Mouse (Mus musculus) myocyte (in vitro differentiated cells): ENCODE measurements around the gene Bpifb4. TPM values are rescaled to one million over a fixed set of nuclear protein-coding genes. Genes with fewer than 3 reads are reported as not detected.

ENCODE experiments used
- H3K27me3 ChIP-seq: one replicate; pipeline ENCODE4 v1.6.1; 2011; ENCODE audit not compliant: control insufficient read depth, insufficient read depth, insufficient read length
- H3K36me3 ChIP-seq: one replicate; pipeline ENCODE4 v1.6.1; 2011; ENCODE audit not compliant: control insufficient read depth, insufficient read depth
- H3K4me2 ChIP-seq: one replicate; pipeline ENCODE4 v1.6.1; 2011; ENCODE audit warnings: low read depth, control low read depth
- H3K4me3 ChIP-seq: one replicate; pipeline ENCODE4 v1.5.1; 2011; ENCODE audit warnings: mild to moderate bottlenecking, control low read depth, moderate library complexity
- H3K79me2 ChIP-seq: one replicate; pipeline ENCODE4 v1.6.1; 2011; ENCODE audit not compliant: control insufficient read depth, insufficient read depth
- H3ac ChIP-seq: one replicate; pipeline ENCODE4 v1.6.1; 2011; ENCODE audit not compliant: control insufficient read depth, insufficient read length
- CEBPB ChIP-seq: IDR thresholded peaks from 2 replicates; pipeline ENCODE4 v1.6.1; 2011; ENCODE audit warnings: mild to moderate bottlenecking, moderate library complexity; ENCODE audit not compliant: poor library complexity, insufficient read depth, severe bottlenecking
- E2F4 ChIP-seq: IDR thresholded peaks from one replicate; pipeline ENCODE4 v1.6.1; 2011; ENCODE audit warnings: mild to moderate bottlenecking, control low read depth, moderate library complexity; ENCODE audit not compliant: insufficient read depth
- MAX ChIP-seq: IDR thresholded peaks from one replicate; pipeline ENCODE4 v1.6.1; 2011; ENCODE audit warnings: low read depth, mild to moderate bottlenecking, control low read depth
- MYOD1 ChIP-seq, 3 experiments: IDR thresholded peaks; one replicate each; pipeline ENCODE4 v1.6.1; 2011; ENCODE audit warnings: control low read depth in 2 of 3, low read depth in 2 of 3, mild to moderate bottlenecking in 2 of 3, moderate library complexity in 1 of 3; ENCODE audit not compliant: insufficient read length in 2 of 3, control insufficient read depth in 1 of 3
- MYOG ChIP-seq, 3 experiments: IDR thresholded peaks; one replicate each; pipeline ENCODE4 v1.6.1; 2011; ENCODE audit warnings: control low read depth in 2 of 3, low read depth in 2 of 3, mild to moderate bottlenecking in 2 of 3; ENCODE audit not compliant: insufficient read length in 2 of 3, control insufficient read depth in 1 of 3, insufficient read depth in 1 of 3
- POLR2A ChIP-seq: IDR thresholded peaks from one replicate; pipeline ENCODE4 v1.6.1; 2011; ENCODE audit warnings: low read depth, mild to moderate bottlenecking, control low read depth, moderate library complexity; ENCODE audit not compliant: insufficient read length
- POLR2AphosphoS2 ChIP-seq: IDR thresholded peaks from one replicate; pipeline ENCODE4 v1.6.1; 2011; ENCODE audit warnings: low read depth, control low read depth; ENCODE audit not compliant: insufficient read length
- REST ChIP-seq: IDR thresholded peaks from one replicate; pipeline ENCODE4 v1.6.1; 2011; ENCODE audit warnings: mild to moderate bottlenecking, control low read depth, moderate library complexity; ENCODE audit not compliant: insufficient read depth, insufficient read length
- SRF ChIP-seq: IDR thresholded peaks from one replicate; pipeline ENCODE4 v1.6.1; 2011; ENCODE audit warnings: low read depth; ENCODE audit not compliant: control insufficient read depth, insufficient read length
- TCF12 ChIP-seq: IDR thresholded peaks from one replicate; pipeline ENCODE4 v1.6.1; 2011; ENCODE audit warnings: mild to moderate bottlenecking, control low read depth; ENCODE audit not compliant: poor library complexity, insufficient read depth, severe bottlenecking
- TCF3 ChIP-seq: IDR thresholded peaks from one replicate; pipeline ENCODE4 v1.6.1; 2011; ENCODE audit warnings: low read depth, control low read depth; ENCODE audit not compliant: insufficient read length
- USF1 ChIP-seq: IDR thresholded peaks from one replicate; pipeline ENCODE4 v1.6.1; 2011; ENCODE audit warnings: low read depth, mild to moderate bottlenecking, control low read depth, moderate library complexity
- polyA plus RNA-seq: library from polyadenylated mRNA; unstranded; fragments of >200 nt; fragmentation: generic; extraction: Trizol; gene quantifications from one replicate; pipeline ENCODE4 v1.2.1, GENCODE M21; 2012; ENCODE audit warnings: missing spikeins

Gene Bpifb4
- polyA plus RNA-seq, 1 experiment, result not detected

DNA sequence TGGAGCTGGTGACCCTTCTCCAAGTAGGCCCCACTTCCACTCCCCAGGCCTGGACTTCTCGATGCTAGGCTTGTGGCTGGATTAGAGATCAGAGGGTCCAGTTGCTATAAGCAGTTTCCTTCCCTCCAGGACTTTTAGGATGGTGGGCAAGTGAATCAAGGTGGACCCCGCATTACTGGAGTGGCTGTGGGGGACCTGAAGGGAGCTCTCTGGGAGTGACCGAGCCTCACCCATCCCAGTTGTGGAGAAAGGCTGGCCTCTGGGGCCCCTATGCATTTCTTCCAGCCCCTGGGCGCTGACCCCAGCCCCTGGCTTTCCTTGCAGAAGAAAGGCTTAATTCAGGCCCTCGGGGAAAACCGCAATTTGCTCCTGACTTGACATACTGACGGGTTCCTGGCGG is 20.1 kb upstream of the Bpifb4 start, which contains the start of gene Bpifb3:
Gene Bpifb3 (plus strand): TSS at position 301 of the 400 bp plus-strand sequence.
- TF ChIP-seq REST (no peak), MYOD1 (IDR thresholded peaks at IDR 0.05; ENCODE audit: control insufficient read depth in 1 of 3, insufficient read length in 2 of 3, low read depth in 2 of 3) (no peak), E2F4 (no peak), TCF3 (no peak), USF1 (no peak), POLR2AphosphoS2 (no peak), POLR2A (no peak)
- Histone ChIP-seq H3K79me2 (no peaks in the 10 kb centered on the region), H3K36me3 (no peaks in the 10 kb centered on the region), H3K27me3 (no peaks in the 10 kb centered on the region), H3K4me2 (no peak within 1 kb of the TSS), H3K4me3 (no peak within 1 kb of the TSS), H3ac (no peak within 1 kb of the TSS)

DNA sequence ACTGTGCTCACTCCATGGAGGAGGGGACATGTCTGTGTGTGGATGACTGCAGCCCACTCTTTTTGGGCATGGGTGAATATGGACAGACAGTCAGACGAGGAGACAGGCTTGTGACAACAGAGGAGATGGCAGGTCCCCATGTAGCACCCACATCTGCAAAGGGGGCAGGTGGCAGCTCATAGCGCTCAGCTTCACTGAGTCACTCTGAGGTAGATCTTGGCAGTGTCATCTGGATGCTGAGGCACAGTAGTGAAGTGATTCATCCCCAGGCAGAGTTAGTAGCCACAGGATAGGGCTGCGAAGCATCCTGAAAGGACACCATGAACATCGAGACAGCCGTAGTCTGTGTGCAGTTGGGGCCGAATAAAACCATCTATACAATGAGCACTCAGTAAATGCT is 16.8 kb upstream of the Bpifb4 start:
- H3K79me2 ChIP-seq, result no peaks in the 10 kb centered on the region

GRCm38 (mm10) chr2:153929871-153930413 is 8.1 kb upstream of the Bpifb4 start:
- TF ChIP-seq CEBPB, result no peak
- Histone ChIP-seq H3K4me2 (no peak overlapping the region), H3K27me3 (no peaks in the 10 kb centered on the region), H3K36me3 (no peaks in the 10 kb centered on the region), H3K4me3 (no peak overlapping the region), H3ac (no peak overlapping the region), H3K79me2 (no peaks in the 10 kb centered on the region)

More for the DNA sequence above, 16.8 kb upstream of the Bpifb4 start:
- TF ChIP-seq TCF3, result no peak
- no peak for TF ChIP-seq MYOD1 (IDR thresholded peaks at IDR 0.05; ENCODE audit: control insufficient read depth in 1 of 3, insufficient read length in 2 of 3, low read depth in 2 of 3)
- TF ChIP-seq MYOG (IDR thresholded peaks at IDR 0.05; ENCODE audit: control insufficient read depth in 1 of 3, insufficient read depth in 1 of 3, insufficient read length in 2 of 3, low read depth in 2 of 3), result no peak
- no peak for TF ChIP-seq MAX
- TF ChIP-seq USF1, result no peak
- no peak for TF ChIP-seq TCF12
- TF ChIP-seq E2F4, result no peak
- TF ChIP-seq CEBPB, result no peak
- TF ChIP-seq SRF, result no peak
- no peak for TF ChIP-seq REST
- no peak for TF ChIP-seq POLR2A
- no peak overlapping the region for H3K4me3 ChIP-seq
- H3K36me3 ChIP-seq, result no peaks in the 10 kb centered on the region
- no peak overlapping the region for H3K4me2 ChIP-seq
- H3K27me3 ChIP-seq, result no peaks in the 10 kb centered on the region
- H3ac ChIP-seq, result no peak overlapping the region

- H3K27me3 ChIP-seq, result no peaks in the 10 kb centered on the region
- H3K4me2 ChIP-seq, result no peak overlapping the region
- H3K4me3 ChIP-seq, result no peak overlapping the region
- no peaks in the 10 kb centered on the region for H3K36me3 ChIP-seq
- no peak overlapping the region for H3ac ChIP-seq
- H3K79me2 ChIP-seq, result no peaks in the 10 kb centered on the region
- TF ChIP-seq POLR2AphosphoS2 (no peak), MAX (no peak), POLR2A (no peak), MYOD1 (IDR thresholded peaks at IDR 0.05; ENCODE audit: control insufficient read depth in 1 of 3, insufficient read length in 2 of 3, low read depth in 2 of 3) (no peak)
Measured at GRCm38 (mm10) chr2:153931125-153931524, 6.9 kb upstream of the Bpifb4 start.

DNA sequence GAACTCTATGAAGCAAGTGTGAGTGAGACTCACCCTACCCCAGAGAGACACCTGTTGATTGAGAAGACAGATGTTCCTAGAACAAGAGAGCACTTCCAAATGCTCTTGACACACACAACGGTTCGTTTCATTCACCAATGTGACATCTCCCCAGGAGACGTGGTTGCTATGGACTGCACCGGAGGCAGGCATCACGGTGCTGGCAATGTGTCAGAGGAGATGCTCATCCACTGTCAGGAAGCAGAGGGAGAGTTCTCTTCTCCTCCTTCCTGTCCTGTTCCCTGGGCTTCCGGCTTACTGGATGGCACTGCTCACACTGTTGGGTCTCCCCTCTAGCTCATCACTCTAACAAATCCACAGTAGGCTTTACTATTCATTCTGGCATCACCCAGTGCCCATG is 4.7 kb upstream of the Bpifb4 start:
- no peak overlapping the region for H3K4me2 ChIP-seq
- no peak overlapping the region for H3ac ChIP-seq
- TF ChIP-seq SRF, result no peak
- TF ChIP-seq TCF3, result no peak
- TF ChIP-seq MAX, result no peak
- no peak for TF ChIP-seq POLR2A
- no peak for TF ChIP-seq TCF12
- TF ChIP-seq REST, result no peak
- no peak for TF ChIP-seq USF1
- no peak for TF ChIP-seq E2F4
- TF ChIP-seq MYOD1 (IDR thresholded peaks at IDR 0.05; ENCODE audit: control insufficient read depth in 1 of 3, insufficient read length in 2 of 3, low read depth in 2 of 3), result no peak
- no peak for TF ChIP-seq MYOG (IDR thresholded peaks at IDR 0.05; ENCODE audit: control insufficient read depth in 1 of 3, insufficient read depth in 1 of 3, insufficient read length in 2 of 3, low read depth in 2 of 3)
- TF ChIP-seq CEBPB, result no peak
- TF ChIP-seq POLR2AphosphoS2, result no peak
- H3K36me3 ChIP-seq, result no peaks in the 10 kb centered on the region
- no peaks in the 10 kb centered on the region for H3K79me2 ChIP-seq
- H3K4me3 ChIP-seq, result no peak overlapping the region
- no peaks in the 10 kb centered on the region for H3K27me3 ChIP-seq
